Comparison of ENCODE assay signal across 17 mouse cellular contexts in the genomic region with DNA sequence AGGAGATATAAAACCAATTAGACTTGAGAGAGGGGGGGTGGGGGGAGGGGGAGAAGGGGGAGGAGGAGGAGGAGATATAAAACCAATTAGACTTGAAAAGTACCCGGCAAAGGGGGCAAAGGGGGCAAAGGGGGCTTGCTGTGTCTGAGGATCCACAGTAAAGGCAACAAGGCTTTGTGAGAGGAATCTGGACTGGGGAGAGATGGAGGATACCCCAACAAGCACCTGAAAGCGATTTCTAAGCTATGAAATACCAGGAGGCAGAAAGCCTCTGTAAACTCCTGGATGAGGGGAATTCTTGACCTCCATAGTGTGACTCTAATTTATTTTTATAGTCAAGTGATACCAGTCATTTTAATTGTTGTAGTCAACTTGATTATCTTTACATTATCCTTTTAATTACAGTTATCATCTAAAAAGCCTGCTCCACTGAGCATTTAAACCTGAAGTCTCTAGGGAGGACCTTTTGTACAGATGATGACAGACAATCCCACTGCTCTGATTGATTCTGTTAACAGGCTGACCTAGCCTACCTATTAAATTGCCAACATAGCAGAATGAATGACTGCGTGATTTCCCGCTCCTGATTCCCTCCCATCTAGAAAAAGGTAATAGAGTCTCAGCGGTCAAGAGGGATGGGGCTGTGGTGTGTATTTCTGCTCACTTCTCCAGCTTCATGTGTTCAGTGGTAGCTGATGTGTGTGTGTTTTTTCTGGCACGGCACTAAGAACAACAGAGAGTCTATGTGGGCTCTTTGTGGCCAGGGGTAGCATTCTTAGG.
DNase-seq lines count a peak whose midpoint lies in the region; ATAC-seq lines count a peak whose summit lies in the region.
"Had no signal": no experiment of that assay in that cellular context is flagged by ENCODE, and none has a peak within 500 bp of the region (broad histone marks: within the 10 kb centered on the region; RNA-seq: fewer than 3 reads in every experiment).

No protein-coding gene starts in this region.

- H3K4me2 ChIP-seq in hindbrain, embryonic 12.5 days (replicated peaks), result no peak overlapping the region
- H3K4me2 ChIP-seq in forebrain, embryonic 12.5 days, result peak overlapping the region; percentile 27; the same call in 1 of the 2 replicates
- H3K4me2 ChIP-seq in forebrain, embryonic 15.5 days (replicated peaks), result no peak overlapping the region
- peak overlapping the region; percentile 22; the same call in 1 of the 2 replicates for H3K4me2 ChIP-seq in neural tube, embryonic 12.5 days (replicated peaks)
- H3K4me2 ChIP-seq: liver, embryonic 11.5 days; lung, embryonic 14.5 days had no signal

- DNase-seq in hindbrain, embryonic 10.5 days (ENCODE audit: low spot score), result no peak
- DNase-seq in frontal cortex, postnatal 14 days (ENCODE audit: low spot score in 2 of 2), result no peak
- DNase-seq: adrenal gland, postnatal 25 days; cerebellum, adult 2 months; gastrocnemius, postnatal 14 days; kidney, adult 9 months; layer of hippocampus, postnatal 36 days; right cerebral cortex, postnatal 14 days; thymus, postnatal 36 days had no signal

- H3K4me3 ChIP-seq in hindbrain, embryonic 12.5 days, result no peak overlapping the region
- H3K4me3 ChIP-seq in hindbrain, embryonic 10.5 days, result no peak overlapping the region
- H3K4me3 ChIP-seq in forebrain, embryonic 12.5 days (replicated peaks), result no peak overlapping the region
- H3K4me3 ChIP-seq in forebrain, embryonic 15.5 days, result no peak overlapping the region
- H3K4me3 ChIP-seq in neural tube, embryonic 12.5 days, result no peak overlapping the region
- H3K4me3 ChIP-seq: limb, embryonic 10.5 days had no signal

- no peaks in the 10 kb centered on the region for H3K36me3 ChIP-seq in hindbrain, embryonic 12.5 days
- H3K36me3 ChIP-seq in hindbrain, embryonic 10.5 days, result no peaks in the 10 kb centered on the region
- no peaks in the 10 kb centered on the region for H3K36me3 ChIP-seq in forebrain, embryonic 12.5 days (replicated peaks)
- H3K36me3 ChIP-seq in forebrain, embryonic 15.5 days, result no peaks in the 10 kb centered on the region
- H3K36me3 ChIP-seq in neural tube, embryonic 12.5 days, result no peaks in the 10 kb centered on the region
- H3K36me3 ChIP-seq: limb, embryonic 10.5 days had no signal

- no peak overlapping the region for H3K27ac ChIP-seq in hindbrain, embryonic 12.5 days
- no peak overlapping the region for H3K27ac ChIP-seq in hindbrain, embryonic 10.5 days
- peak overlapping the region; percentile 36; the same call in 1 of the 2 replicates for H3K27ac ChIP-seq in forebrain, embryonic 12.5 days
- H3K27ac ChIP-seq in forebrain, embryonic 15.5 days (replicated peaks), result no peak overlapping the region
- H3K27ac ChIP-seq in neural tube, embryonic 12.5 days, result no peak overlapping the region
- H3K27ac ChIP-seq: limb, embryonic 10.5 days had no signal

- no peaks in the 10 kb centered on the region for H3K9me3 ChIP-seq in hindbrain, embryonic 12.5 days (replicated peaks)
- H3K9me3 ChIP-seq in hindbrain, embryonic 10.5 days, result no peaks in the 10 kb centered on the region
- H3K9me3 ChIP-seq in forebrain, embryonic 12.5 days, result no peaks in the 10 kb centered on the region
- no peaks in the 10 kb centered on the region for H3K9me3 ChIP-seq in forebrain, embryonic 15.5 days
- H3K9me3 ChIP-seq in neural tube, embryonic 12.5 days, result no peaks in the 10 kb centered on the region
- H3K9me3 ChIP-seq: limb, embryonic 10.5 days had no signal

- H3K27me3 ChIP-seq in hindbrain, embryonic 12.5 days, result no peaks in the 10 kb centered on the region
- no peaks in the 10 kb centered on the region for H3K27me3 ChIP-seq in hindbrain, embryonic 10.5 days (ENCODE audit: insufficient read depth, poor library complexity, severe bottlenecking)
- H3K27me3 ChIP-seq in forebrain, embryonic 12.5 days, result no peaks in the 10 kb centered on the region
- no peaks in the 10 kb centered on the region for H3K27me3 ChIP-seq in forebrain, embryonic 15.5 days
- no peaks in the 10 kb centered on the region for H3K27me3 ChIP-seq in neural tube, embryonic 12.5 days (replicated peaks)

- peaks cover 14% of the 10 kb centered on the region for H3K4me1 ChIP-seq in hindbrain, embryonic 12.5 days
- H3K4me1 ChIP-seq in hindbrain, embryonic 10.5 days (replicated peaks), result peaks cover 12% of the 10 kb centered on the region
- peaks cover 20% of the 10 kb centered on the region for H3K4me1 ChIP-seq in forebrain, embryonic 12.5 days
- peaks cover 10% of the 10 kb centered on the region for H3K4me1 ChIP-seq in forebrain, embryonic 15.5 days
- peaks cover 15% of the 10 kb centered on the region for H3K4me1 ChIP-seq in neural tube, embryonic 12.5 days

- H3K9ac ChIP-seq in hindbrain, embryonic 12.5 days, result no peak overlapping the region
- H3K9ac ChIP-seq in forebrain, embryonic 12.5 days, result no peak overlapping the region
- H3K9ac ChIP-seq in forebrain, embryonic 15.5 days (replicated peaks), result no peak overlapping the region
- no peak overlapping the region for H3K9ac ChIP-seq in neural tube, embryonic 12.5 days
- H3K9ac ChIP-seq: lung, embryonic 14.5 days had no signal

- ATAC-seq in hindbrain, embryonic 12.5 days (ENCODE audit: low FRiP score), result peak; percentile 85
- peak; percentile 75; the same call in 1 of the 2 replicates for ATAC-seq in forebrain, embryonic 12.5 days (ENCODE audit: low FRiP score)
- ATAC-seq in forebrain, embryonic 15.5 days (replicated peaks), result peak; percentile 48; the same call in 1 of the 2 replicates
- ATAC-seq in neural tube, embryonic 12.5 days (ENCODE audit: low FRiP score, low read depth), result peak; percentile 73
- no peak for ATAC-seq in erythroid progenitor cell, adult 5-6 weeks (replicated peaks; ENCODE audit: low FRiP score, poor library complexity, severe bottlenecking)

- WGBS in hindbrain, embryonic 12.5 days, result 36% methylated on average over 6 of the region's 6 CpGs
- WGBS in hindbrain, embryonic 10.5 days, result 59% methylated on average over 6 of the region's 6 CpGs
- WGBS in forebrain, embryonic 12.5 days, result 42% methylated on average over 6 of the region's 6 CpGs
- 34% methylated on average over 6 of the region's 6 CpGs for WGBS in forebrain, embryonic 15.5 days
- 41% methylated on average over 6 of the region's 6 CpGs for WGBS in neural tube, embryonic 12.5 days

Comparison
In these comparisons a context has a peak if more than half of its experiments do, and no peak if none do; other contexts are left out.
1. H3K4me2 ChIP-seq: peak in forebrain, embryonic 12.5 days (single experiment) and neural tube, embryonic 12.5 days (single experiment); none in hindbrain, embryonic 12.5 days (single experiment) and forebrain, embryonic 15.5 days (single experiment).